Mouse (Mus musculus) embryonic fibroblast, embryonic 13.5 days (primary cell): ENCODE data around the gene Ankrd54. TPM values are rescaled to one million over a fixed set of nuclear protein-coding genes. Genes with fewer than 3 reads are reported as not detected.

Source experiments
- H3K27ac ChIP-seq: 2 replicates; pipeline ENCODE4 v1.5.1; 2012; ENCODE audit warnings: low read length, control low read depth, inconsistent platforms; ENCODE audit not compliant: insufficient read depth
- H3K4me1 ChIP-seq: 2 replicates; pipeline ENCODE4 v1.6.1; 2011; ENCODE audit warnings: low read length; ENCODE audit not compliant: control insufficient read depth, insufficient read depth
- H3K4me3 ChIP-seq: 2 replicates; pipeline ENCODE4 v1.5.1; 2011; ENCODE audit warnings: mild to moderate bottlenecking, control low read depth, low read length; ENCODE audit not compliant: insufficient read depth
- CTCF ChIP-seq: IDR thresholded peaks from 2 replicates; pipeline ENCODE4 v1.5.1; 2011; ENCODE audit warnings: mild to moderate bottlenecking, control low read depth, low read length, moderate library complexity, borderline replicate concordance; ENCODE audit not compliant: insufficient read depth
- POLR2A ChIP-seq: IDR thresholded peaks from 2 replicates; pipeline ENCODE4 v1.6.1; 2011; ENCODE audit warnings: low read depth, mild to moderate bottlenecking, control low read depth, low read length, moderate library complexity
- polyA plus RNA-seq: library from polyadenylated mRNA; stranded (reverse); fragments of >200 nt; gene quantifications from 2 replicates; pipeline ENCODE4 v1.2.4, GENCODE M21; 2011; ENCODE audit warnings: low read depth; ENCODE audit not compliant: missing spikeins, insufficient read length

Gene Ankrd54
- polyA plus RNA-seq, 1 experiment, result 13.8 TPM

- no peaks in the 10 kb centered on the region for H3K4me1 ChIP-seq
- TF ChIP-seq CTCF, result no peak
- no peak; the same call in 1 of the 2 replicates for TF ChIP-seq POLR2A
- peak overlapping the region; percentile 39; the same call in 1 of the 2 replicates for H3K27ac ChIP-seq
- no peak overlapping the region for H3K4me3 ChIP-seq
Measured at GRCm38 (mm10) chr15:79065086-79065770, 2.5 kb upstream of the Ankrd54 start.

DNA sequence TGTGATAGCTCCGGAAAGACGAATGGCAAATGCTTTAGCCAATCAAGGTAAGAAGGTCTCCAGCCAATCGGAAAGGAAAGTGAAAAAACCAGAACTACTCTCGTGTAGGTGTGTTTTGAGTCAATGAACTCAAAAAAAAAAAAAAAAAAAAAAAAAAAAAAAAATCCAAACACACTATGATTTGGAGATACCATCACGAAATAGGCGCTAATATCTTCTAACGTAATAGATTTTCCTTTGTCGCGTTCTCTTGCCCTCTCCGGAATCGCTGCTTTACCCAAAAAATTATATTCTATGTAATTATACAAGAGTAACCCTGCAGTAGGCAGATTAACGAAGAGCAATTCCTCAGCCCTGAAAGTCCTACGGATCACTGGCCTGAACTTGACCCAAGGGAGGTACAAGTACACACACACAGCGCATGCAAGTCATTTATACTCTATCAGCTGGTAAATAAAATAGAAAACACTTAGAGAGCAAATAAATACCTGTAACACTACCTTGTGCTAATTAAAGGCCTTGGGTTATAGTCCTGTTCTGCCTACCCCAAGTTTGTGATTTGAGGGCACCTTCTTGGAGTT lies 557 bp upstream of the Ankrd54 start:
- no peaks in the 10 kb centered on the region for H3K4me1 ChIP-seq
- H3K27ac ChIP-seq, result no peak overlapping the region
- no peak for TF ChIP-seq CTCF
- no peak for TF ChIP-seq POLR2A
- H3K4me3 ChIP-seq, result peak overlapping the region; percentile 3; the same call in 1 of the 2 replicates

DNA sequence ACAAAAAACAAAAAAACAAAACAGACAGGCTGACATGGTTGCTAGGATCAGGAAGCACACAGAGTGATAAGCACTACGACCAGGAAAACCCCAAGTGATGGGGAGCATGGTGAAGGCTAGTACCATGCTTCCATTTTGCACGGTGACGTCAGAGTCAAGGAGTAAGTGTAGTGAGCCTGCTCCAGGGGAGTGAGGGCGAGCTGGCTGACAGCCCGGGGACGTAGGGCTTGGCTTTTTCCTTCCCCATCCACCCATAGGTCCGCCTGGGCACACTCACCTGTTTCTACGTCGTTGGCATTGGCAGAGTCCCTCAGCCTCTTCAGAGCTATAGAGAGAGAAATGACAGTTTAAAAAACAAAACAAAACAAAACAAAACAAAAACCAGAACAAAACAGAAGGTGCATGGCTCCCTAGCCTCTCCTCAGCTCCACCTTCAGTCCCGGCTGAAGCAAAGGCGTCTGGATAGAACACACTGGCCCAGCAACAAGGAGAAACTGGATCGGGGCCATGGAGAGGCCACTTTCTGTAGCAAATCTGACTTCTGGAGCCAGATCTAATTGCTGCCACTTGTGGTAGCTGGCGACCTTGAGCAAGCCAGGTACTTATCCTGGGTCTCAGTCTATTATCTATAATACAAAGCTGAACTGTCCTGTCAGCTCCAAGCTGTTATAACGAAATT lies 1.7 kb downstream of the Ankrd54 start:
- TF ChIP-seq POLR2A (no peak), CTCF (no peak)
- no peaks in the 10 kb centered on the region for H3K4me1 ChIP-seq
- no peak overlapping the region for H3K27ac ChIP-seq
- H3K4me3 ChIP-seq, result no peak overlapping the region

GRCm38 (mm10) chr15:79057850-79058249 lies 4.8 kb downstream of the Ankrd54 start:
- Histone ChIP-seq H3K27ac (no peak overlapping the region), H3K4me3 (no peak overlapping the region), H3K4me1 (no peaks in the 10 kb centered on the region)
- no peak for TF ChIP-seq POLR2A
- no peak for TF ChIP-seq CTCF

GRCm38 (mm10) chr15:79056601-79057000 lies 6.1 kb downstream of the Ankrd54 start:
- Histone ChIP-seq H3K4me3 (no peak overlapping the region), H3K4me1 (no peaks in the 10 kb centered on the region), H3K27ac (no peak overlapping the region)
- TF ChIP-seq CTCF (no peak), POLR2A (no peak)

DNA sequence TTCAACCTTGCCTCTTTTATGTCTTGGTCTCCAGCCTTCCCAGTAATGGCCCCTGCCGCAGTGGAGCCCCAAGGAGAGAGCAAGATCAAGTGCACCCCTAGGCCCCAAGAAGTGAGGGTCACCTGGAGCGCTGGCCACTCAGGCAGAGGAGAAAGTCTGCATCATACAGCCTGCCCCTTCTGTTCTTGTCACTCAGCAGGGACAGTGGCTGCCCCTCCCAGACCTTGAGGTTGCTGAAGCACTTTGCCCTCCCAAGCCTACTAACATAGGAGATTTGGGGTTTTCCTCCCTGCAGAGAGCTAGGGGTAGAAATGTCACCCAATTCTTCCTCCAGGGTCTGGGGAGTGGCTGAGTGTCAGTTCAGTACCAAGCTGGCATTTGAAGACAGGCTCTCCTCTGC lies 10.3 kb downstream of the Ankrd54 start:
- Histone ChIP-seq H3K4me3 (no peak overlapping the region), H3K27ac (no peak overlapping the region), H3K4me1 (no peaks in the 10 kb centered on the region)
- TF ChIP-seq CTCF (no peak), POLR2A (no peak)

DNA sequence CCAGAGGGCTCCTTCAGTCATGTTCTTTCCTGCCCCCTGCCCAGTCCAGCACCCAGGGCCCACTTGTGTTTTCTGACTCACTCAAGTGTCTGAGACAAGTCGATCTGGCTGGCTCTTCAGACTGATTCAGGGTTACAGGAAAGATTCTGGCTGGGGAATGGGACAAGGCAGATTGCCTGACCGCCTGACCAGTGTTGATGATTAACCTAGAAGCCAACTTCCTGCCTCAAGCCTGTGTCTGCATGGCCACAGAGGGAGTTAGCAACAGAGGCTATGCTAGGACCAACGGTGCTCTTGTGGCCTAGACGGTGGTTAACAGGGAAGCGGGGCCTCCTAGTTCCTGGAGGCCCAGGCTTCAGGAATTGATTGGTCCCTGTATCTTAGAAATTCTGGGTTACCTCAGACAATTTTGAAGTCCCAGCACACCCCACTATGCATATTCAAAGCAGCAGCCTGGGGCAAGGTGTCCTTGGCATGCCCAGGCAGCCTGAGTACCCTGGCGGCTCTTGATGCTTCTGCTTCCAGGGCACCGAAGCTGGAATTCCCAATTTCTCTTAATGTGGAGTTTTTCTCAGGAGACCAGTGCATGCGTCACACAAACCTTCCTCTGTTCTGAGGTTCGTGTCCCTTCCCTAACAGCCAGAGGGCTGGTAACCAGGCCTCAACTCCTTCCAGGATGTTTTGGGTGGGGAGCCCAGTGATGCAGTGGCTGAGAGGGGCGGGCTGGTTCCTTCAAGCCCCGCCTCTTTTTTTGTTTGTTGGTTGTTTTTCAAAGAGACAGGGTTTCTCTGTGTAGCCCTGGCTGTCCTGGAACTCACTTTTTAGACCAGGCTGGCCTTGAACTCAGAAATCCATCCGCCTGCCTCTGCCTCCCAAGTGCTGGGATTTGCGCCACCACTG lies 11.0 kb downstream of the Ankrd54 start:
- peak overlapping the region; percentile 61 for H3K27ac ChIP-seq

DNA sequence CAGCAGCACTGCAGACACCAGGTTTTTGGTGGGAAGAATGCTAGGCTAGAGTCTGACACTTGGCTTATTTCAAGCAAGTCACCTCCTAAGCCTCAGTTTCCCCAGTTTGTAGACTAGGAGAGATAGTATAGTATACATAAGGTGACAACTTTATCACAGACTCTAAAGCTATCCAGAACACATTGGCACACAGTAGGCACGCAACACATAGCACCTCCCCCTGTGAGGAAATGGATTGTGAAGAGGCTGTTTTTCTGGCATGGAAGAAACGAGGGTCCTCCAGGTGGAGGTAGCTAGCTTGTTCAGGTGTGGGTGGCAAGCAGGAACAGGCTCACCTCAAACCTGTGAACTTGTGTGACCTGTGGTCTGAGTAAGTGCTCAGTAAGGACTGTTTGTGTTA lies 11.7 kb downstream of the Ankrd54 start:
- H3K4me3 ChIP-seq, result no peak overlapping the region
- TF ChIP-seq POLR2A (no peak), CTCF (no peak)
- no peak overlapping the region for H3K27ac ChIP-seq
- H3K4me1 ChIP-seq, result no peaks in the 10 kb centered on the region

More for the DNA sequence above, 11.0 kb downstream of the Ankrd54 start:
- TF ChIP-seq CTCF, result no peak
- no peak for TF ChIP-seq POLR2A
- H3K4me1 ChIP-seq, result no peaks in the 10 kb centered on the region
- H3K4me3 ChIP-seq, result no peak overlapping the region

GRCm38 (mm10) chr15:79050160-79050845 lies 12.4 kb downstream of the Ankrd54 start:
- no peak overlapping the region for H3K4me3 ChIP-seq
- H3K27ac ChIP-seq, result no peak overlapping the region
- TF ChIP-seq POLR2A, result no peak
- TF ChIP-seq CTCF, result no peak

More at GRCm38 (mm10) chr15:79050160-79050845, 12.4 kb downstream of the Ankrd54 start:
- no peaks in the 10 kb centered on the region for H3K4me1 ChIP-seq
